Mouse (Mus musculus) MEL (cell line): ENCODE measurements around the gene Smyd3. TPM values are rescaled to one million over a fixed set of nuclear protein-coding genes. Genes with fewer than 3 reads are reported as not detected.

ENCODE experiments used
- DNase-seq: peaks from one replicate; pipeline ENCODE4 v3.0.0; 2011; ENCODE audit warnings: low read depth, low spot score
- H3K27ac ChIP-seq: 2 replicates; pipeline ENCODE4 v1.5.1; 2012; ENCODE audit warnings: low read depth, mild to moderate bottlenecking, control low read depth, low read length, moderate library complexity; ENCODE audit not compliant: control insufficient read depth
- H3K27me3 ChIP-seq, 2 experiments: fragments of 150-350 bp in 1 of 2; sonication (generic) in 1 of 2; 2 replicates each; pipeline ENCODE4 v1.6.1; 2012; ENCODE audit warnings: low read length in 2 of 2, mild to moderate bottlenecking in 2 of 2, improper control_type of control experiment in 1 of 2, moderate library complexity in 1 of 2; ENCODE audit not compliant: insufficient read depth in 2 of 2, control insufficient read depth in 1 of 2
- H3K36me3 ChIP-seq, 2 experiments: 2 replicates each; pipeline ENCODE4 v1.6.1; 2012 to 2014; ENCODE audit warnings: low read length in 2 of 2, improper control_type of control experiment in 1 of 2, inconsistent platforms in 1 of 2, mild to moderate bottlenecking in 1 of 2; ENCODE audit not compliant: insufficient read depth in 2 of 2, control insufficient read depth in 1 of 2
- H3K4me1 ChIP-seq, 2 experiments: fragments of 150-350 bp in 1 of 2; sonication (generic) in 1 of 2; 2 replicates each; pipeline ENCODE4 v1.6.1; 2012; ENCODE audit warnings: low read length in 2 of 2, improper control_type of control experiment in 1 of 2, mild to moderate bottlenecking in 1 of 2; ENCODE audit not compliant: insufficient read depth in 2 of 2, control insufficient read depth in 1 of 2
- H3K4me3 ChIP-seq, 2 experiments: fragments of 150-350 bp in 1 of 2; sonication (generic) in 1 of 2; 2 replicates each; pipeline ENCODE4 v1.5.1; 2012; ENCODE audit warnings: low read depth in 2 of 2, low read length in 2 of 2, mild to moderate bottlenecking in 2 of 2, moderate library complexity in 2 of 2, control low read depth in 1 of 2, improper control_type of control experiment in 1 of 2; ENCODE audit not compliant: control insufficient read depth in 1 of 2, insufficient read depth in 1 of 2
- H3K79me2 ChIP-seq: 2 replicates; pipeline ENCODE4 v1.6.1; 2012; ENCODE audit warnings: mild to moderate bottlenecking, low read length, moderate library complexity; ENCODE audit not compliant: control insufficient read depth, poor library complexity, insufficient read depth
- H3K9ac ChIP-seq: 2 replicates; pipeline ENCODE4 v1.6.1; 2012; ENCODE audit warnings: low read depth, mild to moderate bottlenecking, control low read depth, low read length, moderate library complexity; ENCODE audit not compliant: control insufficient read depth, poor library complexity, severe bottlenecking
- H3K9me3 ChIP-seq: fragments of 150-350 bp; sonication (generic); replicated peaks from 2 replicates; pipeline ENCODE4 v1.6.1; 2012; ENCODE audit warnings: mild to moderate bottlenecking, low read length, improper control_type of control experiment, moderate library complexity; ENCODE audit not compliant: insufficient read depth
- ELF1 ChIP-seq: IDR thresholded peaks from 2 replicates; pipeline ENCODE4 v1.6.1; 2014; ENCODE audit warnings: low read depth, mild to moderate bottlenecking, inconsistent platforms, low read length, improper control_type of control experiment, moderate library complexity
- ETS1 ChIP-seq: IDR thresholded peaks from 2 replicates; pipeline ENCODE4 v1.6.1; 2012; ENCODE audit warnings: low read depth, mild to moderate bottlenecking, inconsistent platforms, low read length, improper control_type of control experiment, moderate library complexity
- JUND ChIP-seq: IDR thresholded peaks from 2 replicates; pipeline ENCODE4 v1.6.1; 2011; ENCODE audit warnings: low read depth, mild to moderate bottlenecking, improper control_type of control experiment, low read length
- MAX ChIP-seq: IDR thresholded peaks from 2 replicates; pipeline ENCODE4 v1.6.1; 2011; ENCODE audit warnings: low read length, improper control_type of control experiment
- MXI1 ChIP-seq: IDR thresholded peaks from 2 replicates; pipeline ENCODE4 v1.6.1; 2011; ENCODE audit warnings: mild to moderate bottlenecking, low read depth, low read length, improper control_type of control experiment
- MYB ChIP-seq: IDR thresholded peaks from 2 replicates; pipeline ENCODE4 v1.6.1; 2011; ENCODE audit warnings: mild to moderate bottlenecking, low read depth, low read length, improper control_type of control experiment
- NELFE ChIP-seq: IDR thresholded peaks from 2 replicates; pipeline ENCODE4 v1.6.1; 2011; ENCODE audit warnings: low read depth, low read length, improper control_type of control experiment
- NRF1 ChIP-seq: IDR thresholded peaks from 2 replicates; pipeline ENCODE4 v1.6.1; 2014; ENCODE audit warnings: low read depth, mild to moderate bottlenecking, inconsistent platforms, low read length, improper control_type of control experiment, moderate library complexity; ENCODE audit not compliant: poor library complexity, insufficient read depth, severe bottlenecking
- POLR2AphosphoS5 ChIP-seq: IDR thresholded peaks from 2 replicates; pipeline ENCODE4 v1.6.1; 2012; ENCODE audit warnings: low read depth, borderline replicate concordance, mild to moderate bottlenecking, inconsistent platforms, low read length, moderate library complexity, mixed read lengths
- SIN3A ChIP-seq: IDR thresholded peaks from 2 replicates; pipeline ENCODE4 v1.6.1; 2012; ENCODE audit warnings: low read length, improper control_type of control experiment, inconsistent platforms
- TAL1 ChIP-seq: IDR thresholded peaks from 2 replicates; pipeline ENCODE4 v1.6.1; 2012; ENCODE audit warnings: mild to moderate bottlenecking, inconsistent platforms, low read length, moderate library complexity, mixed read lengths
- UBTF ChIP-seq: IDR thresholded peaks from 2 replicates; pipeline ENCODE4 v1.6.1; 2012; ENCODE audit warnings: low read depth, mild to moderate bottlenecking, inconsistent platforms, low read length, improper control_type of control experiment, moderate library complexity, borderline replicate concordance; ENCODE audit not compliant: insufficient read depth
- ZC3H11A ChIP-seq: IDR thresholded peaks from 2 replicates; pipeline ENCODE4 v1.6.1; 2012; ENCODE audit warnings: low read depth, mild to moderate bottlenecking, inconsistent platforms, low read length, improper control_type of control experiment
- ZNF384 ChIP-seq: IDR thresholded peaks from 2 replicates; pipeline ENCODE4 v1.6.1; 2012; ENCODE audit warnings: low read depth, mild to moderate bottlenecking, inconsistent platforms, low read length, improper control_type of control experiment
- polyA plus RNA-seq, 2 experiments: library from polyadenylated mRNA; stranded (reverse) in 1 of 2; unstranded in 1 of 2; fragments of >175 nt in 1 of 2; fragments of >200 nt in 1 of 2; gene quantifications; 2 replicates each; pipeline versions ENCODE4 v1.2.1 to v1.2.4; 2012; ENCODE audit warnings: low replicate concordance in 2 of 2, low read depth in 1 of 2; ENCODE audit not compliant: insufficient read length in 2 of 2, insufficient read depth in 1 of 2, missing spikeins in 1 of 2
- total RNA-seq: library from RNA; depleted of rRNA; stranded (reverse); fragments of 300-350 nt; gene quantifications from 2 replicates; pipeline ENCODE4 v1.2.3, GENCODE M21; 2012

Gene Smyd3
- total and polyA plus RNA-seq, 3 experiments = 13.3 to 18.2 TPM; not detected in 1

DNA sequence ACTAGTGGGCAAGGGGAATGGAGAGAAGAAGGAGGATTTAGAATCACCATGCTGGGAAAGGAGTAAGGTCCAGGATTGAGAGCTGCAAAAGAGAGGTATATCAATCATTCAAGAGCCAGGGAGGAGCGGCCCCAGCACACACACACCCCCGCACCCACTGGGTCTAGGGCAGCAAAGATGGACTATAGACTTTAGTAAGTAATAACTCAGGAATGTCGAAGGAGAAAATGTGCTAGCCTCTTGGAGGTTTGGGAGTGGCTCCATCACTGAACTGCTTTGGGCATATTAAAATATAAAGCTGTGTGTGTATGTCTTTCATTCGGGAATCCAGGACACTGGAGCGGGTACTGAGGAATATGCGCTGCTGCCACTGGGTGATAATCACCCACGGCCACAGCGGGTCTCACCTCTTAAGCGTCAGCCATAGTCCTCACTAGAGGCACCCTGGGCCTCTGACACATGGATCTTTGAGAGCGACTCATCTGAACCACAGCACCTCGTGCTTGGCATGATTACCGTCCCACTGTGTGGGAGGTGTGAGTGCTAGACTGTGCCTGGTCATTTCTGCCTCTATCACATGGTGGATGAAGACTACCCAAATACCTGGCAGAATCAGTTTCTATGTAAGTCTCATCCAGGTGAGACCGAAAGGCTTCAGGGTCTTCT is 469.8 kb downstream of the Smyd3 start:
- no peaks in the 10 kb centered on the region for H3K9me3 ChIP-seq
- no peak overlapping the region for H3K27ac ChIP-seq
- no peaks in the 10 kb centered on the region for H3K4me1 ChIP-seq
- H3K79me2 ChIP-seq = no peaks in the 10 kb centered on the region
- no peak for TF ChIP-seq JUND
- TF ChIP-seq POLR2AphosphoS5 = no peak
- TF ChIP-seq MYB = no peak
- no peak for TF ChIP-seq NELFE
- no peak for TF ChIP-seq SIN3A
- TF ChIP-seq MXI1 = no peak
- no peak for TF ChIP-seq MAX
- H3K9ac ChIP-seq = no peak overlapping the region
- DNase-seq = no peak
- no peak overlapping the region for H3K4me3 ChIP-seq
- H3K27me3 ChIP-seq = no peaks in the 10 kb centered on the region
- no peaks in the 10 kb centered on the region for H3K36me3 ChIP-seq

- no peak overlapping the region for H3K9ac ChIP-seq
- H3K27me3 ChIP-seq = no peaks in the 10 kb centered on the region
- H3K4me3 ChIP-seq = no peak overlapping the region
- H3K36me3 ChIP-seq = no peaks in the 10 kb centered on the region
- no peak for DNase-seq
- H3K79me2 ChIP-seq = no peaks in the 10 kb centered on the region
- no peak overlapping the region for H3K27ac ChIP-seq
- no peaks in the 10 kb centered on the region for H3K4me1 ChIP-seq
- no peaks in the 10 kb centered on the region for H3K9me3 ChIP-seq
- TF ChIP-seq ETS1 (no peak), ZC3H11A (no peak), ZNF384 (no peak), MXI1 (no peak), TAL1 (no peak), NRF1 (no peak), ELF1 (no peak), UBTF (no peak)
Measured at GRCm38 (mm10) chr1:179045856-179046714, 471.8 kb downstream of the Smyd3 start.
